Mouse (Mus musculus) MEL (cell line): ENCODE results near the gene Adam19. TPM values are rescaled to one million over a fixed set of nuclear protein-coding genes. Genes with fewer than 3 reads are reported as not detected.

Experiments used
- DNase-seq: peaks from one replicate; pipeline ENCODE4 v3.0.0; 2011; ENCODE audit warnings: low read depth, low spot score
- H3K27ac ChIP-seq: 2 replicates; pipeline ENCODE4 v1.5.1; 2012; ENCODE audit warnings: low read depth, mild to moderate bottlenecking, control low read depth, low read length, moderate library complexity; ENCODE audit not compliant: control insufficient read depth
- H3K27me3 ChIP-seq, 2 experiments: fragments of 150-350 bp in 1 of 2; sonication (generic) in 1 of 2; 2 replicates each; pipeline ENCODE4 v1.6.1; 2012; ENCODE audit warnings: low read length in 2 of 2, mild to moderate bottlenecking in 2 of 2, improper control_type of control experiment in 1 of 2, moderate library complexity in 1 of 2; ENCODE audit not compliant: insufficient read depth in 2 of 2, control insufficient read depth in 1 of 2
- H3K36me3 ChIP-seq, 2 experiments: 2 replicates each; pipeline ENCODE4 v1.6.1; 2012 to 2014; ENCODE audit warnings: low read length in 2 of 2, improper control_type of control experiment in 1 of 2, inconsistent platforms in 1 of 2, mild to moderate bottlenecking in 1 of 2; ENCODE audit not compliant: insufficient read depth in 2 of 2, control insufficient read depth in 1 of 2
- H3K4me1 ChIP-seq, 2 experiments: fragments of 150-350 bp in 1 of 2; sonication (generic) in 1 of 2; 2 replicates each; pipeline ENCODE4 v1.6.1; 2012; ENCODE audit warnings: low read length in 2 of 2, improper control_type of control experiment in 1 of 2, mild to moderate bottlenecking in 1 of 2; ENCODE audit not compliant: insufficient read depth in 2 of 2, control insufficient read depth in 1 of 2
- H3K4me3 ChIP-seq, 2 experiments: fragments of 150-350 bp in 1 of 2; sonication (generic) in 1 of 2; 2 replicates each; pipeline ENCODE4 v1.5.1; 2012; ENCODE audit warnings: low read depth in 2 of 2, low read length in 2 of 2, mild to moderate bottlenecking in 2 of 2, moderate library complexity in 2 of 2, control low read depth in 1 of 2, improper control_type of control experiment in 1 of 2; ENCODE audit not compliant: control insufficient read depth in 1 of 2, insufficient read depth in 1 of 2
- H3K79me2 ChIP-seq: 2 replicates; pipeline ENCODE4 v1.6.1; 2012; ENCODE audit warnings: mild to moderate bottlenecking, low read length, moderate library complexity; ENCODE audit not compliant: control insufficient read depth, poor library complexity, insufficient read depth
- H3K9ac ChIP-seq: 2 replicates; pipeline ENCODE4 v1.6.1; 2012; ENCODE audit warnings: low read depth, mild to moderate bottlenecking, control low read depth, low read length, moderate library complexity; ENCODE audit not compliant: control insufficient read depth, poor library complexity, severe bottlenecking
- H3K9me3 ChIP-seq: fragments of 150-350 bp; sonication (generic); replicated peaks from 2 replicates; pipeline ENCODE4 v1.6.1; 2012; ENCODE audit warnings: mild to moderate bottlenecking, low read length, improper control_type of control experiment, moderate library complexity; ENCODE audit not compliant: insufficient read depth
- CTCF ChIP-seq, 3 experiments: IDR thresholded peaks in 2 of 3; conservative IDR thresholded peaks in 1 of 3; 2 replicates each; pipeline ENCODE4 v1.5.1; 2011 to 2012; ENCODE audit warnings: low read length in 3 of 3, low read depth in 2 of 3, mild to moderate bottlenecking in 2 of 3, improper control_type of control experiment in 1 of 3, inconsistent platforms in 1 of 3, mixed read lengths in 1 of 3, moderate library complexity in 1 of 3; ENCODE audit not compliant: control insufficient read depth in 1 of 3, insufficient read depth in 1 of 3, poor library complexity in 1 of 3, severe bottlenecking in 1 of 3
- ELF1 ChIP-seq: IDR thresholded peaks from 2 replicates; pipeline ENCODE4 v1.6.1; 2014; ENCODE audit warnings: low read depth, mild to moderate bottlenecking, inconsistent platforms, low read length, improper control_type of control experiment, moderate library complexity
- GABPA ChIP-seq: IDR thresholded peaks from 2 replicates; pipeline ENCODE4 v1.6.1; 2012; ENCODE audit warnings: low read depth, mild to moderate bottlenecking, inconsistent platforms, low read length, improper control_type of control experiment, moderate library complexity
- HCFC1 ChIP-seq: IDR thresholded peaks from 2 replicates; pipeline ENCODE4 v1.6.1; 2012; ENCODE audit warnings: low read depth, mild to moderate bottlenecking, inconsistent platforms, low read length, improper control_type of control experiment, moderate library complexity
- JUND ChIP-seq: IDR thresholded peaks from 2 replicates; pipeline ENCODE4 v1.6.1; 2011; ENCODE audit warnings: low read depth, mild to moderate bottlenecking, improper control_type of control experiment, low read length
- MAFK ChIP-seq: IDR thresholded peaks from 2 replicates; pipeline ENCODE4 v1.6.1; 2011; ENCODE audit warnings: low read depth, mild to moderate bottlenecking, low read length, improper control_type of control experiment, borderline replicate concordance
- MEF2A ChIP-seq: IDR thresholded peaks from 2 replicates; pipeline ENCODE4 v1.6.1; 2014; ENCODE audit warnings: low read depth, mild to moderate bottlenecking, inconsistent platforms, low read length, improper control_type of control experiment; ENCODE audit not compliant: poor library complexity, insufficient replicate concordance, severe bottlenecking; ENCODE audit errors: extremely low read depth
- MYB ChIP-seq: IDR thresholded peaks from 2 replicates; pipeline ENCODE4 v1.6.1; 2011; ENCODE audit warnings: mild to moderate bottlenecking, low read depth, low read length, improper control_type of control experiment
- NELFE ChIP-seq: IDR thresholded peaks from 2 replicates; pipeline ENCODE4 v1.6.1; 2011; ENCODE audit warnings: low read depth, low read length, improper control_type of control experiment
- POLR2A ChIP-seq, 2 experiments: IDR thresholded peaks; 2 replicates each; pipeline ENCODE4 v1.6.1; 2011 to 2012; ENCODE audit warnings: low read length in 2 of 2, mild to moderate bottlenecking in 2 of 2, control low read depth in 1 of 2, improper control_type of control experiment in 1 of 2, low read depth in 1 of 2, moderate library complexity in 1 of 2; ENCODE audit not compliant: control insufficient read depth in 1 of 2, insufficient read depth in 1 of 2, poor library complexity in 1 of 2
- POLR2AphosphoS2 ChIP-seq: IDR thresholded peaks from 2 replicates; pipeline ENCODE4 v1.6.1; 2011; ENCODE audit warnings: low read length, improper control_type of control experiment
- POLR2AphosphoS5 ChIP-seq: IDR thresholded peaks from 2 replicates; pipeline ENCODE4 v1.6.1; 2012; ENCODE audit warnings: low read depth, borderline replicate concordance, mild to moderate bottlenecking, inconsistent platforms, low read length, moderate library complexity, mixed read lengths
- RAD21 ChIP-seq: IDR thresholded peaks from 2 replicates; pipeline ENCODE4 v1.6.1; 2011; ENCODE audit warnings: mild to moderate bottlenecking, low read depth, low read length, improper control_type of control experiment
- SMC3 ChIP-seq: IDR thresholded peaks from 2 replicates; pipeline ENCODE4 v1.6.1; 2011; ENCODE audit warnings: low read depth, low read length, improper control_type of control experiment
- TBP ChIP-seq: IDR thresholded peaks from 2 replicates; pipeline ENCODE4 v1.8.0; 2011; ENCODE audit warnings: low read depth, low read length, improper control_type of control experiment
- USF1 ChIP-seq: IDR thresholded peaks from 2 replicates; pipeline ENCODE4 v1.6.1; 2014; ENCODE audit warnings: low read depth, mild to moderate bottlenecking, inconsistent platforms, low read length, improper control_type of control experiment, moderate library complexity
- ZC3H11A ChIP-seq: IDR thresholded peaks from 2 replicates; pipeline ENCODE4 v1.6.1; 2012; ENCODE audit warnings: low read depth, mild to moderate bottlenecking, inconsistent platforms, low read length, improper control_type of control experiment
- ZKSCAN1 ChIP-seq: IDR thresholded peaks from 2 replicates; pipeline ENCODE4 v1.6.1; 2012; ENCODE audit warnings: low read depth, mild to moderate bottlenecking, inconsistent platforms, low read length, improper control_type of control experiment, moderate library complexity
- ZMIZ1 ChIP-seq: IDR thresholded peaks from 2 replicates; pipeline ENCODE4 v1.6.1; 2012; ENCODE audit warnings: low read depth, mild to moderate bottlenecking, inconsistent platforms, low read length, improper control_type of control experiment, moderate library complexity
- ZNF384 ChIP-seq: IDR thresholded peaks from 2 replicates; pipeline ENCODE4 v1.6.1; 2012; ENCODE audit warnings: low read depth, mild to moderate bottlenecking, inconsistent platforms, low read length, improper control_type of control experiment
- polyA plus RNA-seq, 2 experiments: library from polyadenylated mRNA; stranded (reverse) in 1 of 2; unstranded in 1 of 2; fragments of >175 nt in 1 of 2; fragments of >200 nt in 1 of 2; gene quantifications; 2 replicates each; pipeline versions ENCODE4 v1.2.1 to v1.2.4; 2012; ENCODE audit warnings: low replicate concordance in 2 of 2, low read depth in 1 of 2; ENCODE audit not compliant: insufficient read length in 2 of 2, insufficient read depth in 1 of 2, missing spikeins in 1 of 2
- total RNA-seq: library from RNA; depleted of rRNA; stranded (reverse); fragments of 300-350 nt; gene quantifications from 2 replicates; pipeline ENCODE4 v1.2.3, GENCODE M21; 2012

The Adam19 gene
- total and polyA plus RNA-seq, 3 experiments: 0.12 to 0.19 TPM; not detected in 1

DNA sequence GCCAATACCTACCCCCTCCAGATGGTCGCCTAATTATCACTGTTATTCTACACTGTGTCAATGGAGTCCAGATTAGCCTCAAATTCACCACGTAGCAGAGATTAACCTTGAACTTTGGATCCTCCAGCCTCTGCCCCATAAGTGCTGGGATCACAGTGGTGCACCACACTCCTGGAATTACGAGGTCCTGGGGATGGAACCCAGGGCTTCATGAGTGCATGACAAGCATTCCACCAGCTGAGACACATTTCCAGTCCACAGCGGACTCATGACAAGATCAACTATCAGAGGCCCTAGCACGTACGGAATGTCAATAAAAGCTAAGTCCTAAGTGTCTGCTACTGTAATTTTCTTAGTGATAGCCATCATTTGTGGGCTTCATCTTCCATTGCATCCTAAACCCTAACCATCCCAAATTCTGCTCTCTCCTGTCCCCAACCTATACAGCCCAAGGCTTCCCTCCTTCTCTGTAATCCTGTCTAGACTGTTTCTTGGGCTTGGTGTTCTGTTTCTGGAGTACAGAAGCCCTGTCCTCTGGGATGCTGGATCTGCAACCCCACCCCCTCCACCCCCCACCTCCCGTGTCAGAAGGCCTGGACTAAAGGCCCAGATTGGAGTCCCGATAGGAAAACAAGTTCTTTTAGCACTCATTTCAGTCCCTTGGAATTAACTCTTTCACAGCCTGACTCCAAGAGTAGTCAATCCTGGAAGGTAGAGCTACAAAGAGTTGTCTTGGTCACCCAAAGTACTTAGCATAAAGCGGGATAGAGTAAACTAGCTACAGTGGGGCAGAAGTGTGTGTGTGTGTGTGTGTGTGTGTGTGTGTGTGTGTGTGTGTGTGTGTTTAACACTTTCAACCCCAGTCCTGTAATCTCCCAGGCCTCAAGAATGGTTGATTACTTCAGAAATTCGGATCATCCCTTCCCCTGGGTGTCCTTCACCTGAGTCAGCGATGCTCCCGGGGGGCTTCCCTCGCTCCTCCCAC is 589 bp upstream of the Adam19 start:
- H3K79me2 ChIP-seq: no peaks in the 10 kb centered on the region
- no peaks in the 10 kb centered on the region for H3K36me3 ChIP-seq
- H3K9me3 ChIP-seq: no peaks in the 10 kb centered on the region
- no peak overlapping the region for H3K4me3 ChIP-seq
- H3K9ac ChIP-seq: no peak overlapping the region
- H3K27ac ChIP-seq: no peak overlapping the region
- H3K27me3 ChIP-seq: no peaks in the 10 kb centered on the region
- TF ChIP-seq ZC3H11A: no peak
- TF ChIP-seq ZMIZ1: no peak
- TF ChIP-seq SMC3: no peak
- no peak for TF ChIP-seq ZKSCAN1
- TF ChIP-seq ELF1: no peak
- TF ChIP-seq CTCF (IDR thresholded peaks at IDR 0.05 in 2 of 3, conservative IDR thresholded peaks at IDR 0.05 in 1 of 3; ENCODE audit: control insufficient read depth in 1 of 3, insufficient read depth in 1 of 3, low read depth in 2 of 3, low read length in 3 of 3, poor library complexity in 1 of 3, severe bottlenecking in 1 of 3): no peak
- TF ChIP-seq ZNF384: no peak
- TF ChIP-seq TBP: no peak
- no peak for TF ChIP-seq USF1
- TF ChIP-seq NELFE: no peak
- no peak for TF ChIP-seq RAD21
- TF ChIP-seq MAFK: no peak
- TF ChIP-seq MYB: no peak
- no peak for TF ChIP-seq POLR2AphosphoS2
- no peak for TF ChIP-seq HCFC1
- TF ChIP-seq JUND: no peak
- TF ChIP-seq POLR2AphosphoS5: no peak
- no peak for TF ChIP-seq GABPA
- TF ChIP-seq MEF2A: no peak
- no peak for TF ChIP-seq POLR2A (IDR thresholded peaks at IDR 0.05; ENCODE audit: control insufficient read depth in 1 of 2, insufficient read depth in 1 of 2, low read depth in 1 of 2, low read length in 2 of 2, poor library complexity in 1 of 2)
- H3K4me1 ChIP-seq: no peaks in the 10 kb centered on the region
- DNase-seq: no peak
